Mouse (Mus musculus) midbrain, postnatal 0 days (tissue): ENCODE measurements around the gene Paqr8. TPM values are rescaled to one million over a fixed set of nuclear protein-coding genes. Genes with fewer than 3 reads are reported as not detected.

Source experiments
- ATAC-seq: fragments of 200-750 bp; cut with Nextera tagmentation; 2 replicates; pipeline ENCODE4 v1.8.0; 2017; ENCODE audit warnings: moderate number of reproducible peaks, mild to moderate bottlenecking, moderate TSS enrichment, moderate library complexity; ENCODE audit not compliant: low FRiP score
- DNase-seq: peaks from one replicate; pipeline ENCODE4 v3.0.0-alpha.2; 2015; ENCODE audit warnings: low spot score
- H3K27ac ChIP-seq: fragments of 300-500 bp; sonication (generic); 2 replicates; pipeline ENCODE4 v1.5.1; 2014; ENCODE audit warnings: low read depth, mild to moderate bottlenecking, low read length, mixed read lengths
- H3K27me3 ChIP-seq: fragments of 300-500 bp; sonication (generic); 2 replicates; pipeline ENCODE4 v1.6.1; 2014; ENCODE audit warnings: low read length, control low read depth, mixed read lengths; ENCODE audit not compliant: insufficient read depth
- H3K36me3 ChIP-seq: fragments of 300-500 bp; sonication (generic); 2 replicates; pipeline ENCODE4 v1.6.1; 2014; ENCODE audit warnings: low read length, control low read depth, mixed read lengths; ENCODE audit not compliant: insufficient read depth
- H3K4me1 ChIP-seq: fragments of 300-500 bp; sonication (generic); 2 replicates; pipeline ENCODE4 v1.6.1; 2014; ENCODE audit warnings: mild to moderate bottlenecking, control low read depth, antibody characterized with exemption, low read length, mixed read lengths; ENCODE audit not compliant: insufficient read depth
- H3K4me2 ChIP-seq: fragments of 300-500 bp; sonication (generic); 2 replicates; pipeline ENCODE4 v1.6.1; 2014; ENCODE audit warnings: low read depth, mild to moderate bottlenecking, low read length, mixed read lengths; ENCODE audit not compliant: poor library complexity, severe bottlenecking
- H3K4me3 ChIP-seq: fragments of 300-500 bp; sonication (generic); 2 replicates; pipeline ENCODE4 v1.5.1; 2014; ENCODE audit warnings: low read depth, mild to moderate bottlenecking, low read length, moderate library complexity
- H3K9ac ChIP-seq: fragments of 300-500 bp; sonication (generic); replicated peaks from 2 replicates; pipeline ENCODE4 v1.6.1; 2014; ENCODE audit warnings: mild to moderate bottlenecking, low read length, moderate library complexity, mixed read lengths; ENCODE audit not compliant: poor library complexity, severe bottlenecking
- H3K9me3 ChIP-seq: fragments of 300-500 bp; sonication (generic); 2 replicates; pipeline ENCODE4 v1.6.1; 2016; ENCODE audit warnings: low read length, control low read depth
- CTCF ChIP-seq: IDR thresholded peaks from 2 replicates; pipeline ENCODE4 v1.5.1; 2016; ENCODE audit warnings: antibody characterized with exemption, mild to moderate bottlenecking
- WGBS: fragments of 180-500 bp; shearing (Covaris S2); extraction: QIAGEN DNeasy Blood & Tissue Kit; methylation state at CpG from one replicate; pipeline ENCODE4 v1.1.7; 2014; 5-methylcytosine and 5-hydroxymethylcytosine counted together
- polyA plus RNA-seq: library from polyadenylated mRNA; unstranded; fragments of >200 nt; fragmentation: Nextera tagmentation; extraction: Ambion mirVana; gene quantifications from 2 replicates; pipeline ENCODE4 v1.2.1, GENCODE M21; 2015
- total RNA-seq: library from RNA; depleted of rRNA; stranded (reverse); fragments of >200 nt; gene quantifications from 2 replicates; pipeline ENCODE4 v1.2.3, GENCODE M21; 2014; rRNA removed

Paqr8 gene
- total and polyA plus RNA-seq, 2 experiments from 2014 or later: 32.5 to 144 TPM

DNA sequence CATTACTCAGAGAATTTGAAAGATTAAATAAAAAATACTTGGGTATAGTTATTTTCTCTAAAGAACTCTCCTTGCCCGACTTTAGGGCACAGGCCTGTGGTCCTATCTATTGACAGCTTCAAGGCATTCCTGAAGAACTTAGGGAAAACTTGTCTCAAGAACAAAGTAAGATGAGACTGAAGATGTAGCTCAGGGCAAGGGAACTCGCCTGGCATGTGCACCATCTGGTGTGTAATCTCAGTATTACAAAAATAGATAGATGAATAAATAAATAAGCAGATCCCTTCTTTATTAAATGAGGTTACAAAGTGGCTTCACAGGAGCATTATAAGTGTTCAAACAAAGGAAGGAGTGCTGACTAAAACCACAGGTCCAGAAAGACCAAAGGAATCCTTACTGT lies 93.7 kb downstream of the Paqr8 start:
- DNase-seq (peak; percentile 18), ATAC-seq (no peak)
- H3K27me3 ChIP-seq: no peaks in the 10 kb centered on the region
- TF ChIP-seq CTCF: peak; percentile 57
- H3K4me2 ChIP-seq: no peak overlapping the region
- no peaks in the 10 kb centered on the region for H3K9me3 ChIP-seq
- H3K27ac ChIP-seq: no peak overlapping the region
- no peak overlapping the region for H3K4me3 ChIP-seq
- no peaks in the 10 kb centered on the region for H3K36me3 ChIP-seq
- H3K9ac ChIP-seq: no peak overlapping the region
- H3K4me1 ChIP-seq: no peaks in the 10 kb centered on the region
- WGBS: 76% methylated on average over 2 of the region's 2 CpGs

DNA sequence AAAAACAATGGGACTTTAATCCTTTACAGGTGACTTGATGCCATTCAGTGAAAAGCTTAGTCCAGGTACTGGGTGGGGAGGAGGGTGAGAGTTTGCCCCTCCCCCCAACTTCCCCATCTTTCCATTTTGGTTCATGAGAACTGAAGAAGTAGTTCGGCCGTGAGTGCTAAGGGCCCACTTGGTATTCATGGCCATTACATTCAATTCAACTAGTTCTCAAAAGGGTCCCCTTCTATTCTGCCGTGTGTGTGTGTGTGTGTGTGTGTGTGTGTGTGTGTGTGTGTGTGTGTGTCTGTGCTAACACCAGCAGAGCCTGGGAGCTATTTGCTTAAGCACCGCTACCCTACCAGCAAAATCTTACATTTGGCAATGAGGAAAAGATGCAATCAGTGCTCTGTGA lies 94.2 kb downstream of the Paqr8 start:
- H3K4me3 ChIP-seq: no peak overlapping the region
- H3K27ac ChIP-seq: no peak overlapping the region
- H3K4me2 ChIP-seq: no peak overlapping the region
- WGBS: 44% methylated on average over 4 of the region's 4 CpGs
- no peaks in the 10 kb centered on the region for H3K36me3 ChIP-seq
- DNase-seq (peak; percentile 22), ATAC-seq (peak; percentile 54; the same call in 1 of the 2 replicates)
- no peaks in the 10 kb centered on the region for H3K4me1 ChIP-seq
- H3K27me3 ChIP-seq: no peaks in the 10 kb centered on the region
- no peak overlapping the region for H3K9ac ChIP-seq
- no peak for TF ChIP-seq CTCF
- H3K9me3 ChIP-seq: no peaks in the 10 kb centered on the region

DNA sequence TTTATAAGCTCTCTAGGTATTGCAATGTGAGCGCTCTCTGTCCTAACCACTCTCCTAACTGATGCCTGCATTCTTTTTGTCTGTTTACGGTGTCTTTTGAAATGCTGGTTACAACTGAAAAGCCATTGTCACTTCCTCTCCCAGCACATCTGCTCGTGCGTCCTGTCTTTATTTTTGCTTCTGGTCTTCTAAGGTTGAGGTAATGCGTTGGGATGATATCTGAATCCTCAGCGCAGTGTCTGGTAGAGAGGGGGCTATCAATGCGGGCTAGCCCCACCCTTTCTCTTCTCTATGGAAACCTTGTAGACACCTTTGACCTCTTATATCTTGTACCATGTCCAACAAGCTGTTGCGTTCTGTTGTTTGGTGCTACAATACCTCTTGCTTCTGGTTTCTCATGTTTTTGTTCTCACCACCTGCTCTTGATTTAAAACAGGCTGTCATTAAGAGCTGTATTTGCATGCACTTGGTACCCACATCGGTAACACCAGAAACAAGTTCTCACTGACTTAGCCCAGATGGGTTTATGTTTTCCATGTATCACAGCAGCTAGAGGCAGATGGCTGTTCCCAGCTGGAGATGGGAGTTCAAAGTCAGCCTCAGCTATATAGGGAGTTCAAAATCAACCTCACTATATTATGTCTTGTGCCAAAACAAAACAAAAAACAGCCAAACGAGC lies 96.1 kb downstream of the Paqr8 start:
- no peak for ATAC-seq
- Histone ChIP-seq H3K4me1 (no peaks in the 10 kb centered on the region), H3K27me3 (no peaks in the 10 kb centered on the region), H3K27ac (no peak overlapping the region), H3K4me2 (no peak overlapping the region), H3K9me3 (no peaks in the 10 kb centered on the region), H3K4me3 (no peak overlapping the region), H3K9ac (no peak overlapping the region), H3K36me3 (no peaks in the 10 kb centered on the region)
- no peak for TF ChIP-seq CTCF
- 72% methylated on average over 10 of the region's 10 CpGs for WGBS
- no peak for DNase-seq

Other genes with a start within 250 kb of the Paqr8 start
- gene Il17a, start 159.7 kb upstream of the Paqr8 start, total RNA-seq: not detected in 2 replicates
- not detected in 2 replicates for gene Il17a, start 159.7 kb upstream of the Paqr8 start, polyA plus RNA-seq
- gene Il17f, start 100.0 kb upstream of the Paqr8 start, total RNA-seq: 0.38 TPM in 1 of 2 replicates, not detected in the other
- 0.31 TPM in 1 of 2 replicates, not detected in the other for gene Il17f, start 100.0 kb upstream of the Paqr8 start, polyA plus RNA-seq
- gene Mcm3, start 70.3 kb upstream of the Paqr8 start, total RNA-seq: 8.4 and 10.1 TPM in 2 replicates
- gene Mcm3, start 70.3 kb upstream of the Paqr8 start, polyA plus RNA-seq: 6.3 and 8.0 TPM in 2 replicates
- 1.1 and 15.6 TPM in 2 replicates for gene Efhc1, start 61.0 kb downstream of the Paqr8 start, total RNA-seq
- gene Efhc1, start 61.0 kb downstream of the Paqr8 start, polyA plus RNA-seq: 1.5 and 1.6 TPM in 2 replicates
- 2.1 and 2.5 TPM in 2 replicates for gene Tram2, start 188.6 kb downstream of the Paqr8 start, total RNA-seq
- 1.4 and 1.5 TPM in 2 replicates for gene Tram2, start 188.6 kb downstream of the Paqr8 start, polyA plus RNA-seq